Mouse (Mus musculus) splenic B cell, adult 2 months (primary cell): ENCODE data around the gene Pcgf1.
A peak's percentile ranks its signal among the peaks of the same experiment; 100 is the strongest.

ENCODE experiments used
- DNase-seq: peaks from one replicate; pipeline ENCODE4 v3.0.0-alpha.2; 2011; ENCODE audit warnings: low read depth, low spot score
- H3K27me3 ChIP-seq: 2 replicates; pipeline ENCODE4 v1.6.1; 2012; ENCODE audit warnings: mild to moderate bottlenecking, low read length, moderate library complexity, mixed read lengths; ENCODE audit not compliant: control insufficient read depth, poor library complexity, insufficient read depth, severe bottlenecking
- H3K36me3 ChIP-seq: 2 replicates; pipeline ENCODE4 v1.6.1; 2012; ENCODE audit warnings: mild to moderate bottlenecking, low read length, moderate library complexity, mixed read lengths; ENCODE audit not compliant: control insufficient read depth, poor library complexity, insufficient read depth, severe bottlenecking

Pcgf1 gene

DNA sequence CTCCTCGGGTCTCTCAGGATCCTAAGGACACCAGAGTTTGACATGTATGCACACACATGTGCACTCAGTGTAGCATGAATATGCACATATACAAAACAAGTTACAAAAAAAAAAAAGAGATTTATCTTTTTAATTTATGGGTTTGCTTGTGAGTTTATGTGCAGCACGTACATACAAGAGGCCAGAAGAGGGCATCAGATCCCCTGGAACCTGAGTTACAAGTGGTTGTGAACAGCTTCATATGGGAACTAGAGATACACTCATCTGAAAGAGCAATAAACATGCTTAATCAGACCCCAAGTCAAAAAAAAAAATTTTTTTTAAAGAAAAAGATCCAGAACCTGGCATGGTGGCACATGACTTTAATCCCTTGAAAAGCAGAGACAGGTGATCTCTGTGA is 2.7 kb upstream of the Pcgf1 start:
- DNase-seq: peak; percentile 60
- Histone ChIP-seq H3K27me3 (peaks cover 6% of the 10 kb centered on the region; the same call in 1 of the 2 replicates), H3K36me3 (no peaks in the 10 kb centered on the region)

- peak; percentile 99 for DNase-seq
- peaks cover 2% of the 10 kb centered on the region; the same call in 1 of the 2 replicates for H3K27me3 ChIP-seq
- 0 out of 2 replicates have a peak, but pooled peaks cover 4% of the 10 kb centered on the region for H3K36me3 ChIP-seq
These were observed 722 bp downstream of the Pcgf1 start for GRCm38 (mm10) chr6:83078324-83078858.

- H3K27me3 ChIP-seq: no peaks in the 10 kb centered on the region
- 0 out of 2 replicates have a peak, but pooled peaks cover 4% of the 10 kb centered on the region for H3K36me3 ChIP-seq
- no peak for DNase-seq
These were observed 2.5 kb downstream of the Pcgf1 start for GRCm38 (mm10) chr6:83080210-83080609.

GRCm38 (mm10) chr6:83083497-83083896 is 5.8 kb downstream of the Pcgf1 start:
- no peak for DNase-seq
- Histone ChIP-seq H3K36me3 (0 out of 2 replicates have a peak, but pooled peaks cover 4% of the 10 kb centered on the region), H3K27me3 (peaks cover 3% of the 10 kb centered on the region)

DNA sequence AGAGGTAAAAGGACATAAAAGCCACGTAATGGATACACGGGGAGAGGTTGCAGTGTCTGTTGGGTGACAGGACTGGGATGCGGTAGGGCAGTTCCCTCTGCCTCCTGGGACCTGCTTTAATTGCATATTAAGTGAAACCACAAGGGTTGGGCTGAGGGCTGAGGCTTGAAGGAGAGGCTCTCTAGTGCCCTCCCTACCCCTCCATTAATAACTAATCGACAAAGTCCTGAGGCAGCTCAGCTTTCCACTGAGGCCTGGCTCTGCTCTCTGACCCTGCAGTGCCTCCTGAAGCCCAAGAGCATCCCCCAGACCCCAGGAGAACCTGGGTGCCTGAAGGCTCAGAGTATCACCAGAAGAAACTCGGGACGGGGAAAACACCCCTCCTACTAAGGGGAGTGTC is 6.8 kb downstream of the Pcgf1 start:
- Histone ChIP-seq H3K36me3 (0 out of 2 replicates have a peak, but pooled peaks cover 4% of the 10 kb centered on the region), H3K27me3 (peaks cover 3% of the 10 kb centered on the region)
- DNase-seq: no peak

DNA sequence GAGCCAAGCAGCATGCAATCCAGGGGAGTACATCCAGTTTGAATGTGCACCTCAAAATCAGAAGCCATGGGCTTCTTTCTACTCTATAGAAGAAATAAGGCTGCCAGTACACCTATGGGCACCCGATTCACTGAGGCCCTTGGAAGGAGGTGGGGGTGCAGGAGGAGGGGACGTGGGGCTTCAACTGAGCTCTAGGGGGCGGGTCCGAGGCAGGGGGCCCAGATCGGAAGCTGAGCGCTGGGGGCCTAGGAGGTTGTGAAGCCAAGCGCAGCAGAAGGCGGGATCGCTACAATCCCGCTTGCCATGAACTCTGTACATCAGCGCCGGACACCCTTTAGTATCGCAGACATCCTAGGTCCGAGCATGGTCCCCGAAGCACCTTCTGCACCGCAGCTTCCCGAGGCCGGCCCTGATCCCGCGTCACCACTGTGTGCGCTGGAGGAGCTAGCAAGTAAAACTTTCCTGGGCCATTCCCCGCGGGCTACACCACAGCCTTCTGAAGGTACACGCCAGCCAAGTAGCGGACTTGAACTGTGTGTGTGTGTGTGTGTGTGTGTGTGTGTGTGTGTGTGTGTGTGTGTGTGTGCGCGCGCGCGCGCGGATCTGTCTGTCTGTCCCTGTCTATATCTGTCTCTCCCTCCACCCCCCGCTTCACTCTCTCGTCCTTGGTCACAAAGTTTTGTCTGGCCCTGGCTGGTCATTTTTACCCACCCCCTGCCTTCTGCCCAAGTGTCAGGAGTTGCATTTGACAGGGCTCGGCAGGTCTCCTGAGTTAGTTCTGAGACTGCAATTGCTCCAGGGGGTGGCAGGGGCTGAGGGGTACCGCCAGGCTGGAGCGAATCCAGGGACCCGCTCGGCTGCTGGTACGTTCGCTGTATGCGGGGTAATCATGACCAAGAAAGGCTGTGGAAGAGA is 8.7 kb downstream of the Pcgf1 start, which contains the start of gene Lbx2:
Lbx2 (plus strand) TSS at position 247 of the 915 bp plus-strand sequence.
- Histone ChIP-seq H3K36me3 (0 out of 2 replicates have a peak, but pooled peaks cover 4% of the 10 kb centered on the region), H3K27me3 (peaks cover 3% of the 10 kb centered on the region)
- no peak for DNase-seq

GRCm38 (mm10) chr6:83087205-83087925 is 9.7 kb downstream of the Pcgf1 start:
- H3K36me3 ChIP-seq: no peaks in the 10 kb centered on the region
- DNase-seq: no peak

DNA sequence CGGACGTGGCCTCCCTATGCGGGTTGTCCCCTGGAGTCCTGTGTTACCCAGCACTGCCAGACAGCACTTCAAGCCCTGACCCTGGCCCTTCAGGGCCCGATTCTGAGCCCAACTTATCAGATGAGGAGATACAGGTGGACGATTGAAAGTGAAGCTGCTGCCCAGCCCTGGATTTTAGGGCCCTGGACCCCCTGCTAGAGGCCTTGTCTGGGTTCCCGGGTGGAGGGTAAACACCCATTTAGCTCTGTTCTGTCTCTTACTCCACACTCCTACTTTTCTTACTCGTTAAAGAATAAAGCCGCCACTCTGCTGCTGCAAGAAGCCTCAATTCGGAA is 10.2 kb downstream of the Pcgf1 start:
- H3K27me3 ChIP-seq: peaks cover 3% of the 10 kb centered on the region
- no peaks in the 10 kb centered on the region for H3K36me3 ChIP-seq
- DNase-seq: no peak

More at GRCm38 (mm10) chr6:83087205-83087925, 9.7 kb downstream of the Pcgf1 start:
- H3K27me3 ChIP-seq: peaks cover 3% of the 10 kb centered on the region

GRCm38 (mm10) chr6:83092416-83093127 is 14.9 kb downstream of the Pcgf1 start:
- no peak for DNase-seq
- peaks cover 2% of the 10 kb centered on the region; the same call in 1 of the 2 replicates for H3K27me3 ChIP-seq
- H3K36me3 ChIP-seq: no peaks in the 10 kb centered on the region

GRCm38 (mm10) chr6:83095968-83096367 is 18.3 kb downstream of the Pcgf1 start:
- Histone ChIP-seq H3K27me3 (0 out of 2 replicates have a peak, but pooled peaks cover 2% of the 10 kb centered on the region), H3K36me3 (no peaks in the 10 kb centered on the region)
- no peak for DNase-seq

GRCm38 (mm10) chr6:83098411-83098810 is 20.7 kb downstream of the Pcgf1 start:
- Histone ChIP-seq H3K27me3 (0 out of 2 replicates have a peak, but pooled peaks cover 2% of the 10 kb centered on the region), H3K36me3 (no peaks in the 10 kb centered on the region)
- DNase-seq: no peak

GRCm38 (mm10) chr6:83101316-83101687 is 23.6 kb downstream of the Pcgf1 start, which contains the start of the genes Ccdc142 and Gm42688:
TSS of gene Ccdc142 (plus strand) at chr6:83101601.
TSS of gene Gm42688 (plus strand) at chr6:83101617.
- Histone ChIP-seq H3K36me3 (no peaks in the 10 kb centered on the region), H3K27me3 (no peaks in the 10 kb centered on the region)
- DNase-seq: peak; percentile 92

DNA sequence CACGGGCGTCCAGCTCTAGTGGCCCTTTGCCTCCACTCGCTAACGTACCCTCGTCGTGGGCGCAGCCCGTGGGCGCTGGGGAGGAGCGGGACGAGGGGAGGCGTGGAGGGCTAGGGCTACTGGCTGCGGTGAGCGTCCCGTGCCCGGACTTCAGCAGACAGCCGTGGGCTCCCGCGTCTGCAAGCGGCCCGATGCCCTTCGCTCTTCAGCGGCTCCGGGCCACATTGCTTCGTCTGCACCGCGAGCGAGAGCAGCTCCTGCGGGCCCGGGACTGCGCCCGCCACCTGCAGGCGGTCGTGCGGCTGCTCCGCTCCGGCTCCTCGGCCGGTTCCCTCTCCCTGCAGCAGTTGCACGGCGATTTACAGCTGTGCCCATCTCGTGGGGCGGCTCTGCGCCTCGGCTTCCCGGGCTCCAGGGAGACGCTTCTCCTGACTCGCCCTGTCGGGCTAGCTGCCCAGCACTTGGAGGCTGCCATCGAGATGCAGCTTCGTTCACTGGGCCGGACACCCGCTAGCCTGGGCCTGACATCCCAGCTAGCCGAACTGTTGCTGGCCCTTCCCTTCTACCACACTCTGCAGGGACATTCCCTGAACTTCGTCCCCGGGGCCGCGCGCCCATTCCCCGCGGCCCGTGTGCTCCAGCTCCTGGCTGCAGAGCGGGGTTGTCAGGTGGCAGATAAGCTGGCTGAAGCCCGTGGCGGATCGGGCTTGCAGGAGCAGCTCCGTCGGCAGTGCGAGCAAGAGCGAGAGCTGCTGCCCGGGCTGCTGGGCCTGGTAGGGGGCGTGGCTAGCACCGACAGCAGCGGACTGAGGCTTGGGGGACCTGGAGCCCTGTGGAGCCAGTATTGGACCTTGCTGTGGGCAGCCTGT is 24.3 kb downstream of the Pcgf1 start:
- no peaks in the 10 kb centered on the region for H3K36me3 ChIP-seq
- no peaks in the 10 kb centered on the region for H3K27me3 ChIP-seq
- DNase-seq: peak; percentile 77
